Mouse (Mus musculus) liver, embryonic 14.5 days (tissue): Measurements from ENCODE around the gene Syce2. TPM values are rescaled to one million over a fixed set of nuclear protein-coding genes. Genes with fewer than 3 reads are reported as not detected.

ENCODE experiments used
- ATAC-seq: fragments of 200-750 bp; cut with Nextera tagmentation; 2 replicates; pipeline ENCODE4 v1.8.0; 2017; ENCODE audit warnings: moderate number of reproducible peaks, mild to moderate bottlenecking, moderate library complexity; ENCODE audit not compliant: insufficient read depth
- DNase-seq, 3 experiments: peaks; one replicate each; pipeline ENCODE4 v3.0.0-alpha.2; 2012 to 2013; ENCODE audit warnings: low read depth in 3 of 3, low spot score in 3 of 3
- H3K27ac ChIP-seq: fragments of 300-500 bp; sonication (generic); 2 replicates; pipeline ENCODE4 v1.5.1; 2014; ENCODE audit warnings: moderate library complexity, mild to moderate bottlenecking, control low read depth, inconsistent platforms
- H3K27me3 ChIP-seq: fragments of 300-500 bp; sonication (generic); 2 replicates; pipeline ENCODE4 v1.6.1; 2014; ENCODE audit warnings: mild to moderate bottlenecking, low read length, moderate library complexity; ENCODE audit not compliant: control insufficient read depth, insufficient read depth
- H3K36me3 ChIP-seq: fragments of 300-500 bp; sonication (generic); replicated peaks from 2 replicates; pipeline ENCODE4 v1.6.1; 2014; ENCODE audit warnings: low read depth; ENCODE audit not compliant: control insufficient read depth, insufficient read depth
- H3K4me1 ChIP-seq, 2 experiments: fragments of 200-500 bp in 1 of 2; fragments of 300-500 bp in 1 of 2; sonication (generic) in 1 of 2; replicated peaks; 2 replicates each; pipeline ENCODE4 v1.6.1; 2012 to 2014; ENCODE audit warnings: antibody characterized with exemption in 1 of 2, inconsistent platforms in 1 of 2, low read length in 1 of 2; ENCODE audit not compliant: control insufficient read depth in 2 of 2, insufficient read depth in 2 of 2
- H3K4me2 ChIP-seq: fragments of 300-500 bp; sonication (generic); 2 replicates; pipeline ENCODE4 v1.6.1; 2014; ENCODE audit warnings: low read depth, mild to moderate bottlenecking, control low read depth, moderate library complexity
- H3K4me3 ChIP-seq, 2 experiments: fragments of 200-500 bp in 1 of 2; fragments of 300-500 bp in 1 of 2; sonication (generic) in 1 of 2; 2 replicates each; pipeline ENCODE4 v1.5.1; 2012 to 2014; ENCODE audit warnings: low read depth in 2 of 2, low read length in 2 of 2, mild to moderate bottlenecking in 2 of 2, control low read depth in 1 of 2, inconsistent platforms in 1 of 2, moderate library complexity in 1 of 2; ENCODE audit not compliant: insufficient read depth in 1 of 2
- H3K9ac ChIP-seq: fragments of 300-500 bp; sonication (generic); replicated peaks from 2 replicates; pipeline ENCODE4 v1.6.1; 2014; ENCODE audit warnings: mild to moderate bottlenecking, control low read depth, moderate library complexity
- H3K9me3 ChIP-seq: fragments of 300-500 bp; sonication (generic); 2 replicates; pipeline ENCODE4 v1.6.1; 2016; ENCODE audit warnings: low read length, mixed read lengths; ENCODE audit not compliant: control insufficient read depth
- CTCF ChIP-seq: IDR thresholded peaks from 2 replicates; pipeline ENCODE4 v1.5.1; 2016; ENCODE audit warnings: antibody characterized with exemption, low read depth, control low read depth
- EP300 ChIP-seq: IDR thresholded peaks from 2 replicates; pipeline ENCODE4 v1.6.1; 2016; ENCODE audit warnings: antibody characterized with exemption, low read depth
- WGBS: fragments of 180-500 bp; shearing (Covaris S2); extraction: QIAGEN DNeasy Blood & Tissue Kit; methylation state at CpG from one replicate; pipeline ENCODE4 v1.1.7; 2014; ENCODE audit not compliant: insufficient replicate concordance; 5-methylcytosine and 5-hydroxymethylcytosine counted together
- polyA plus RNA-seq, 2 experiments: library from polyadenylated mRNA; depleted of rRNA in 1 of 2; stranded (reverse) in 1 of 2; unstranded in 1 of 2; fragments of >200 nt; fragmentation: Nextera tagmentation in 1 of 2; extraction: Ambion mirVana in 1 of 2; gene quantifications; 2 replicates each; pipeline versions ENCODE4 v1.2.1 to v1.2.3; 2012 to 2014

Gene Syce2
- polyA plus RNA-seq, 2 experiments: 26.4 to 78.2 TPM

GRCm38 (mm10) chr8:84892993-84893708 is 21.2 kb downstream of the Syce2 start:
- TF ChIP-seq EP300: no peak
- 15% methylated on average over 31 of the region's 31 CpGs for WGBS
- Histone ChIP-seq H3K27me3 (no peaks in the 10 kb centered on the region), H3K27ac (peak overlapping the region; percentile 38), H3K4me2 (peak overlapping the region; percentile 84), H3K36me3 (peaks cover 17% of the 10 kb centered on the region), H3K4me3 (peak overlapping the region; percentile 68 to 78), H3K4me1 (peaks cover 3 to 21% of the 10 kb centered on the region in 2 experiments), H3K9me3 (no peaks in the 10 kb centered on the region), H3K9ac (peak overlapping the region; percentile 59)
- DNase-seq (no peak), ATAC-seq (peak; percentile 17; the same call in 1 of the 2 replicates)

DNA sequence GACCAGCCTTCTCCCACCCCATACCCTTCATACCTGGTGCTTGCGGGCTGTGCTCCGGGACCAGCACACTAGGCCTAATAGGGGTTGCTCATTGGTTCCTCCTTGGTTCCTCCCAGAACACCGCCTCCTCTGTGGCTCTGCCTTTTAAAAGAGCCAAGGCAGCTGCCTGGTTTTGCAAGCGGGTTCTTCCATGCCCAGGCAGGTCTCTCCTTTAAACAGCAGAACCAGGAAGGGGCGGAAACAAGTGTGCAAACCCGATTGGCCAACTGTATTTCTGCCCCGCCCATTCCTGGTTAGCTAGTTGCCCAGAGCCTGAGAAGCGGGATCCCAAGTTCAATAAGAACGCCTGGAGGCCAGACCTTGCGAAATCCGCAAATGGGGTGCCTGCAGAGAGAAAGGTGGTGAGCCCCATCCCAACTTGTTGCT is 21.8 kb downstream of the Syce2 start, which contains the start of gene Gcdh:
Gcdh (minus strand) TSS at position 213 of the 426 bp plus-strand sequence.
- H3K9ac ChIP-seq: peak within 1 kb of the TSS; percentile 59
- H3K36me3 ChIP-seq: peaks cover 11% of the 10 kb centered on the region; the same call in 1 of the 2 replicates
- peaks cover 3 to 22% of the 10 kb centered on the region in 2 experiments for H3K4me1 ChIP-seq
- peak within 1 kb of the TSS; percentile 68 to 78 for H3K4me3 ChIP-seq
- H3K27me3 ChIP-seq: no peaks in the 10 kb centered on the region
- peak; percentile 96 for ATAC-seq
- H3K9me3 ChIP-seq: no peaks in the 10 kb centered on the region
- TF ChIP-seq CTCF (no peak; the same call in 1 of the 2 replicates), EP300 (no peak)
- H3K27ac ChIP-seq: peak within 1 kb of the TSS; percentile 38
- peak within 1 kb of the TSS; percentile 84 for H3K4me2 ChIP-seq
- peak; percentile 95 to 97 (median 96) for DNase-seq
- WGBS: 0% methylated on average over 11 of the region's 11 CpGs

GRCm38 (mm10) chr8:84895963-84896362 is 24.1 kb downstream of the Syce2 start:
- Histone ChIP-seq H3K4me1 (peaks cover 23 to 43% of the 10 kb centered on the region in 2 experiments), H3K9me3 (no peaks in the 10 kb centered on the region), H3K36me3 (peaks cover 4% of the 10 kb centered on the region; the same call in 1 of the 2 replicates), H3K4me2 (no peak overlapping the region), H3K9ac (no peak overlapping the region), H3K27me3 (no peaks in the 10 kb centered on the region), H3K27ac (no peak overlapping the region), H3K4me3 (no peak overlapping the region)
- whole genome bisulfite sequencing: 74% methylated on average over 5 of the region's 5 CpGs
- DNase-seq (no peak), ATAC-seq (no peak)
- TF ChIP-seq CTCF (no peak), EP300 (no peak)

- TF ChIP-seq CTCF (no peak), EP300 (peak; percentile 91)
- WGBS: 7% methylated on average over 4 of the region's 4 CpGs
- Histone ChIP-seq H3K4me2 (peak overlapping the region; percentile 97), H3K27me3 (no peaks in the 10 kb centered on the region), H3K27ac (peak overlapping the region; percentile 97), H3K9ac (peak overlapping the region; percentile 99), H3K4me3 (peak overlapping the region; percentile 77 to 92), H3K36me3 (peaks cover 26% of the 10 kb centered on the region), H3K9me3 (no peaks in the 10 kb centered on the region), H3K4me1 (peaks cover 24 to 27% of the 10 kb centered on the region in 2 experiments)
- DNase-seq: peak; percentile 82 to 85 (median 84)
- ATAC-seq: peak; percentile 80
Observed at GRCm38 (mm10) chr8:84901071-84901470, 29.2 kb downstream of the Syce2 start.

DNA sequence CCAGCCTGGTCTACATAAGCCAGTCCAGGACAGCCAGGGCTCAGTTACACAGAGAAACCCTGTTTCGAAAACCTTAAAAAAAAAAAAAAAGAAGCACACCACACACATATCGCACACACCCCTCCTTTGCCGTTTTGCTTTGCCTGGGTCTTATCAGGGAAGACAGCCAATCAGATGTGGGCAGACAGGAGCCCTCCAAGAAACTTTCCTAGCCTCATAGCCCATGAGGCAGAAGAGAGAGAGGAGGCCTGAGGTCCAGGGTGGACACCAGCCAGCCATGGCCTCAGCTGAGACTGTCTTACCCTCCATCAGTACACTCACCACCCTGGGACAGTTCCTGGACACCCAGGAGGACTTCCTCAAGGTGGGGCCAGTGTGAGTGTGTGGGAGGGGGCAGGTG is 29.8 kb downstream of the Syce2 start, which contains the start of gene Klf1:
Klf1 (plus strand) TSS at position 177 of the 400 bp plus-strand sequence.
- peak; percentile 66 for ATAC-seq
- peak within 1 kb of the TSS; percentile 97 for H3K27ac ChIP-seq
- DNase-seq: peak; percentile 88 to 91 (median 88)

More for the DNA sequence above, 29.8 kb downstream of the Syce2 start, which contains the start of gene Klf1:
- peak within 1 kb of the TSS; percentile 77 to 92 for H3K4me3 ChIP-seq
- 14% methylated on average over 3 of the region's 3 CpGs for WGBS
- H3K27me3 ChIP-seq: no peaks in the 10 kb centered on the region
- H3K9ac ChIP-seq: peak within 1 kb of the TSS; percentile 99
- peaks cover 24 to 27% of the 10 kb centered on the region in 2 experiments for H3K4me1 ChIP-seq
- peak; percentile 81 for TF ChIP-seq EP300
- peak; percentile 5; the same call in 1 of the 2 replicates for TF ChIP-seq CTCF
- peaks cover 26% of the 10 kb centered on the region for H3K36me3 ChIP-seq
- no peaks in the 10 kb centered on the region for H3K9me3 ChIP-seq
- H3K4me2 ChIP-seq: peak within 1 kb of the TSS; percentile 97
